Mouse (Mus musculus): ENCODE data around the gene Auts2. TPM values are rescaled to one million over a fixed set of nuclear protein-coding genes. Genes with fewer than 3 reads are reported as not detected.

Auts2 gene
- polyA plus RNA-seq, 1 experiment from 2014 or later = 70.3 TPM

DNA sequence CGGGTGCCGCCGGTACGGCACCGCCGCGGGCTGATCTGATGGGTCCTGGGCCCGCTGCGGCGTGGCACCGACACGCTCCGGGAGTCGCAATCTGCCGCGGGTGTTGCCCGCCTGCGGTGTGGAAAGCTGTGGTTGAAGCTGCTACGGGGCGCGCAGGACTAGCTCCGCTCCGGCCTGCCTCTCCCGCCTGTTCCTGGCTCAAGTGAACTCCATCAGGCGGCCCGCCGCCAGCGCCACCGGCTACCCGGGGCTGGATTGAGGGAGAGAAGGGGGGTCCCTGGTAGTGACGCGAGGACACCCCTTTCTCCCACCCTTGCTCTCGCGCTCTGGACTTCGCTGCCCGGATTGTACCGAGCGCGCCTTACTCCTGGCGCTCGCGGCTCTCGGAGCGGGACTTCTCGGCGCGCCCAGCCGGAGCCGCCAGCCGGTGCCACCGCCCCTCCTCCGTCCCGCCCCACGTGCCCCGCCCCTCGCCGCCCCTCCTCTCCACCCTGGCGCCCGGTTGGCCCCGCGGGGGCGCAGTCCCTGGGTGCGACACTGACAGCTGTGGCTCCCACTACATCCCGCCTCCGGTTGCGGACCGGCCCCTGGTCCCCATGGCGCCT, 1004.7 kb downstream of the Auts2 start:
- Histone ChIP-seq H3K9ac (ENCODE audit: low read depth, low read length) (peak overlapping the region; percentile 99), H3K4me2 (replicated peaks; ENCODE audit: low read depth, low read length) (peak overlapping the region; percentile 78), H3K27me3 (ENCODE audit: control insufficient read depth, insufficient read depth, low read length) (no peaks in the 10 kb centered on the region; the same call in 1 of the 2 replicates), H3K9me3 (ENCODE audit: control insufficient read depth, low read length) (no peaks in the 10 kb centered on the region), H3K4me3 (ENCODE audit: low read depth, low read length) (peak overlapping the region; percentile 93), H3K27ac (ENCODE audit: low read depth, low read length) (peak overlapping the region; percentile 99), H3K4me1 (replicated peaks; ENCODE audit: control insufficient read depth, insufficient read depth, low read length) (peaks cover 2% of the 10 kb centered on the region; the same call in 1 of the 2 replicates), H3K36me3 (ENCODE audit: control insufficient read depth, insufficient read depth, low read length) (no peaks in the 10 kb centered on the region)
- WGBS = 1% methylated on average over 55 of the region's 68 CpGs
- peak; percentile 84 for DNase-seq (ENCODE audit: low spot score)
- peak; percentile 83 for ATAC-seq (ENCODE audit: low FRiP score)

DNA sequence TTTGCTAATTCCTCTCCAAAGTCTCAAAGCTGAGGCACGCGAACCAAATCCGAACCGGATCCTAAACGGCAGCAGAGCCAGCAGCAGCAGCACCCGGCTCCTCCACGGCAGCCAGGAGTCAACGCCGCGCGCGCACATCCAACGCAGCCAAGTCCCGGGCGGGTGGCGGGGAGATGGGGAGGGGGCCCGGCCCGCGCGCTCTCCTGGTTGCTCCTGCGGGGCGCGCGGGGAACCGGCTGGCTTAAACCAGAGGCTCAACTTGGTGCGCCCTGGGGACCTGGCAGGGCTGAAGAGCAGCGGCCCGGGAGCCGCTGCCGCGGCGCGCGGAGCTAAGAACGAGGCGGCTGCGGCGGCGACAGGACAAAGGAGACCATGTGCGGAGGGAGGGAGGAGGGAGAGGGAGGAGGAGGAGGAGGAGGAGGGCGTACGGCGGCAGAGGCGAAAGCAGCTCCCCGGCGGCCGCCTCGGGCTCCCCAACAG, 1005.3 kb downstream of the Auts2 start:
- peak overlapping the region; percentile 99 for H3K27ac ChIP-seq (ENCODE audit: low read depth, low read length)
- ATAC-seq (ENCODE audit: low FRiP score) (peak; percentile 82), DNase-seq (ENCODE audit: low spot score) (peak; percentile 87)
- H3K36me3 ChIP-seq (ENCODE audit: control insufficient read depth, insufficient read depth, low read length) = no peaks in the 10 kb centered on the region
- peak overlapping the region; percentile 78 for H3K4me2 ChIP-seq (replicated peaks; ENCODE audit: low read depth, low read length)
- no peaks in the 10 kb centered on the region; the same call in 1 of the 2 replicates for H3K27me3 ChIP-seq (ENCODE audit: control insufficient read depth, insufficient read depth, low read length)
- no peaks in the 10 kb centered on the region for H3K9me3 ChIP-seq (ENCODE audit: control insufficient read depth, low read length)
- WGBS = under 1% methylated on average over 39 of the region's 48 CpGs
- peak overlapping the region; percentile 93 for H3K4me3 ChIP-seq (ENCODE audit: low read depth, low read length)
- peak overlapping the region; percentile 99 for H3K9ac ChIP-seq (ENCODE audit: low read depth, low read length)
- H3K4me1 ChIP-seq (replicated peaks; ENCODE audit: control insufficient read depth, insufficient read depth, low read length) = peaks cover 4% of the 10 kb centered on the region

DNA sequence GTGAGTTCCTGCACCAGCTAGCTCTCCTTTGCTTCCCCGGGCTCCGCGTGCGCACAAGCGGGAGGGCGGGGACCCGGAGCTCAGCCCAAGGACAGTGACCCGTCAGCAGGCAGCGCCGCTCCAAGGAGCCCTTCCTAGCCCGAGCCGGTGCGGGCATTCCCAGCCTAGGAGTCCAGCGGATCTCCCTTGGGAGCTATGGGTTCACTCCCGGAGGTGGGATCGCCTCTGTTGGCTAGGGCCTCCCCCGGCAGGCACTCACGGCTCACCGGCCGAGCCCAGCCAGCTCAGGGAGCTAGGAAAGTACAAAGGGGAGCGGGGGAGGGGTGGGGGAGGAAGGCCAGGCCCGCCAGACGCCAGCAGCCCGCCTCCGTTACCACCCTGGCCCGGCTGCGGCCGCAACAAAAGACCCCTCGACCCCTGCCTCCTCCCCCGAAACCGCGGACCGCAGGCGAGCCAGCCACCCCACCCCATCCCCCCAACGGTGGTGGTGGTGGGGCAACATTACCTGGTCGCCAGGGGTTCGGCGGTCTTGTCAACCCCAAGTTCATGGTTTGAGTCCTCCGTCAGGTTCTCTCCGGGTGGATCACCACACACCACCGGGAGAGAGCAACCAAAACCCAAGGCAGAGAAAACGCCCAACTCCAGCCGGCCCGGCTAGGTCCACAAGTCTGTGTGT, 1005.9 kb downstream of the Auts2 start:
- Histone ChIP-seq H3K4me3 (ENCODE audit: low read depth, low read length) (peak overlapping the region; percentile 93), H3K9ac (ENCODE audit: low read depth, low read length) (peak overlapping the region; percentile 99), H3K27ac (ENCODE audit: low read depth, low read length) (peak overlapping the region; percentile 99), H3K4me2 (replicated peaks; ENCODE audit: low read depth, low read length) (peak overlapping the region; percentile 78), H3K36me3 (ENCODE audit: control insufficient read depth, insufficient read depth, low read length) (no peaks in the 10 kb centered on the region), H3K27me3 (ENCODE audit: control insufficient read depth, insufficient read depth, low read length) (no peaks in the 10 kb centered on the region; the same call in 1 of the 2 replicates), H3K9me3 (ENCODE audit: control insufficient read depth, low read length) (no peaks in the 10 kb centered on the region), H3K4me1 (replicated peaks; ENCODE audit: control insufficient read depth, insufficient read depth, low read length) (peaks cover 6% of the 10 kb centered on the region)
- ATAC-seq (ENCODE audit: low FRiP score) (peak; percentile 74), DNase-seq (ENCODE audit: low spot score) (peak; percentile 86)
- WGBS = under 1% methylated on average over 39 of the region's 44 CpGs

DNA sequence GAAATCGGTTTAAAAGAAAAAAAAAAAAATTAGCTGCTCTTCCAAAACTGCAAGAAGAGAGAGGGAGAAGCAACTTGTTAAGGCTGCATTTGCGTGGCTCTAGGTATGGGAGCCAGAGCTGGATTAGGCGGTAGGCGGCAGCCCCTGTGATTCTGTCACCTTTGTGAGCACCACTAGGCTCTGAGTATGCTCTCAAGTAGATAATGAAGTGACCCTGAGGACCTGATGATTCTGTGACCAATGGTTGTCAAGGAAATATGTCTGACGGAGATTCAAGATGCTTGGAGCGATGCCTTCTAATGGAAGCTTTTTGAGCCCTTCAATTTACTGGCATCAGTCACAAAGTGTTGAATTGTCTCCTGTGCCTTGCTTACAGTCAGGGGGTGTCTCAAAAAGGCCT, 1007.4 kb downstream of the Auts2 start:
- Histone ChIP-seq H3K27me3 (ENCODE audit: control insufficient read depth, insufficient read depth, low read length) (no peaks in the 10 kb centered on the region; the same call in 1 of the 2 replicates), H3K4me3 (ENCODE audit: low read depth, low read length) (peak overlapping the region; percentile 93), H3K9me3 (ENCODE audit: control insufficient read depth, low read length) (no peaks in the 10 kb centered on the region), H3K36me3 (ENCODE audit: control insufficient read depth, insufficient read depth, low read length) (no peaks in the 10 kb centered on the region), H3K4me1 (replicated peaks; ENCODE audit: control insufficient read depth, insufficient read depth, low read length) (peaks cover 9% of the 10 kb centered on the region), H3K27ac (ENCODE audit: low read depth, low read length) (no peak overlapping the region), H3K4me2 (replicated peaks; ENCODE audit: low read depth, low read length) (peak overlapping the region; percentile 78), H3K9ac (ENCODE audit: low read depth, low read length) (peak overlapping the region; percentile 99)
- 15% methylated on average over 6 of the region's 6 CpGs for WGBS
- ATAC-seq (ENCODE audit: low FRiP score) = no peak
- peak; percentile 43 for DNase-seq (ENCODE audit: low spot score)

DNA sequence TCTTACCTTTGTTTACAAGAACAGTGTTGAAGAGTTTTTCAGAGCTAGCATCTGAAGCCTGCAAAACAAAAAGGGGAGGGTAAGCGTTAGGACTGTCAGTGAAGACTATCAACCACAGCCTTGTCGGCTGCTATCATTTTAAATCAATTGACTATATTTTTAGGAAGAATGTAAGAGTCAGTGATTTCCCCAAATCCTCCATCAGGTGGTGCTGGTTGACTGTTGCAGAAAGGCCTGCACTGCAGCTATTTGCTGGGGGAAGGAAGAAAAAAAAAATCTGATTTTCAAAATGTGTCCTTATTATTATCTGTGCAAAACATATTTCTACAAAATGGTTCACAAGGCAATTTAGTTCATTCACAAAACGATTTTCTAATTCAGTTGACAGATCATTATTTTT, 1009.3 kb downstream of the Auts2 start:
- peaks cover 9% of the 10 kb centered on the region for H3K4me1 ChIP-seq (replicated peaks; ENCODE audit: control insufficient read depth, insufficient read depth, low read length)
- DNase-seq (ENCODE audit: low spot score) (peak; percentile 71), ATAC-seq (ENCODE audit: low FRiP score) (no peak)
- 27% methylated on average over 3 of the region's 3 CpGs for WGBS
- no peaks in the 10 kb centered on the region for H3K36me3 ChIP-seq (ENCODE audit: control insufficient read depth, insufficient read depth, low read length)
- H3K9ac ChIP-seq (ENCODE audit: low read depth, low read length) = no peak overlapping the region
- no peak overlapping the region for H3K27ac ChIP-seq (ENCODE audit: low read depth, low read length)
- H3K27me3 ChIP-seq (ENCODE audit: control insufficient read depth, insufficient read depth, low read length) = no peaks in the 10 kb centered on the region
- peak overlapping the region; percentile 17 for H3K4me2 ChIP-seq (replicated peaks; ENCODE audit: low read depth, low read length)
- H3K4me3 ChIP-seq (ENCODE audit: low read depth, low read length) = no peak overlapping the region
- H3K9me3 ChIP-seq (ENCODE audit: control insufficient read depth, low read length) = no peaks in the 10 kb centered on the region

DNA sequence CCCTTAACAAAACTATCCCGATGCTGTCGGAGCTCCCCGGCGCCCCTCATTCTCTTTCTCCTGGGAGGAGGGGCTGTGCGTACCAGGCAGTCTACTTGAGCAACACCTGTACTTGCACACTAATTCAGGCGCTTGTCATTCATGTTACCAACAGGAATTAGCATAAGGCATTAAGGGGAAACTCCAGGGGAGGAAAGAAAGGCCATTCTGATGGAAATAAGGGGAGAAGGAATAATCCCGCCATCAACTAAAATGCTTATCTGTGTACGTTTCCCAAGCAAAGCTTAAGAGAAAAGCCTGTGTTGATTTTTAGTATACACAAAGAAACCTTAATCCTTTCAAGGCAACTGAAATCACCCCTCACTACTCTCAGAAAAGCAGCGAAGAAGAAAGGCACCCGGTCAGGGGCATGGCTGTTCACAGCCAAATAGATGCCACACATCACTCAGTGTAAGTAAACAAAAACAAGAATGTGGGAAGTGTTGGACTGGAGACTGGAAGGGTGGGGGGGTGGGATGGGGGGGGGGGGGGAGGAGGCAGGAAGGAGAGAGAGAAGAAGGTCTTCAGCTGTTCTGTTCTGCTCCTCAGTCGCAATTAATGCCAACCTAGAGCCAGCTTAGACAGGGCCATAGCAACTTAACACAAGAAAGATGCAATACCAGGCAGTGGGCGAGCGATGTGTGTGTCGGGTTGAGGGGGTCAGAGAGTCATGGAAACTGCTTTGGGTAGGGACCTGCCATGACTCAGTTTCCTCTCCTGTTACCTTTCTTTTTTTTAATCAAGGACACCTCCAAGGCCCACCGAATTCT, 1011.2 kb downstream of the Auts2 start:
- Histone ChIP-seq H3K27ac (ENCODE audit: low read depth, low read length) (no peak overlapping the region), H3K36me3 (ENCODE audit: control insufficient read depth, insufficient read depth, low read length) (no peaks in the 10 kb centered on the region), H3K9me3 (ENCODE audit: control insufficient read depth, low read length) (no peaks in the 10 kb centered on the region), H3K27me3 (ENCODE audit: control insufficient read depth, insufficient read depth, low read length) (no peaks in the 10 kb centered on the region), H3K9ac (ENCODE audit: low read depth, low read length) (no peak overlapping the region), H3K4me2 (replicated peaks; ENCODE audit: low read depth, low read length) (peak overlapping the region; percentile 32), H3K4me3 (ENCODE audit: low read depth, low read length) (peak overlapping the region; percentile 14; the same call in 1 of the 2 replicates), H3K4me1 (replicated peaks; ENCODE audit: control insufficient read depth, insufficient read depth, low read length) (peaks cover 9% of the 10 kb centered on the region)
- ATAC-seq (ENCODE audit: low FRiP score) = peak; percentile 48
- no peak for DNase-seq (ENCODE audit: low spot score)
- 31% methylated on average over 15 of the region's 15 CpGs for WGBS

DNA sequence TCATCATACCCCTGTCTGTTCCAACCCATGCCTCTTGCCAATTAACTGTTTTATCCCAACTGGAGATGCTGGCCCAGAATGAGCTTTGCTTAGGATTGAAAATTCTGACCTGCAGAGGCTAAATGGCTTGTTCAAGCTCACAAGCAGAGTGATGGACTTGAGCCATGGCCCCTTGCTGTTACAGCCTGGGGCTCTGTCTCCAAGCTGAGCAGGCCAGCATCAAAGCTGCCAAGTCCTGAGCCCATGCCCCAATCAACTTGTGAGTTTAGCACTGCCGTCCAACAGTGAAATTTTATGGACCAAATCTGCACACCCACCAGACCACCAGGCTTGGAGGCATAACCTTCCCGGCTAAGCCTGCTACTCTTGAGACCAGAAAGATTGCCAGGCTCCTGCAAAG, 1012.3 kb downstream of the Auts2 start:
- DNase-seq (ENCODE audit: low spot score) = no peak
- no peak for ATAC-seq (ENCODE audit: low FRiP score)
- Histone ChIP-seq H3K4me3 (ENCODE audit: low read depth, low read length) (no peak overlapping the region), H3K27ac (ENCODE audit: low read depth, low read length) (no peak overlapping the region), H3K36me3 (ENCODE audit: control insufficient read depth, insufficient read depth, low read length) (no peaks in the 10 kb centered on the region), H3K9me3 (ENCODE audit: control insufficient read depth, low read length) (no peaks in the 10 kb centered on the region), H3K27me3 (ENCODE audit: control insufficient read depth, insufficient read depth, low read length) (no peaks in the 10 kb centered on the region), H3K4me1 (replicated peaks; ENCODE audit: control insufficient read depth, insufficient read depth, low read length) (peaks cover 16% of the 10 kb centered on the region), H3K4me2 (replicated peaks; ENCODE audit: low read depth, low read length) (no peak overlapping the region), H3K9ac (ENCODE audit: low read depth, low read length) (no peak overlapping the region)
- WGBS = 48% methylated on average over 2 of the region's 2 CpGs

DNA sequence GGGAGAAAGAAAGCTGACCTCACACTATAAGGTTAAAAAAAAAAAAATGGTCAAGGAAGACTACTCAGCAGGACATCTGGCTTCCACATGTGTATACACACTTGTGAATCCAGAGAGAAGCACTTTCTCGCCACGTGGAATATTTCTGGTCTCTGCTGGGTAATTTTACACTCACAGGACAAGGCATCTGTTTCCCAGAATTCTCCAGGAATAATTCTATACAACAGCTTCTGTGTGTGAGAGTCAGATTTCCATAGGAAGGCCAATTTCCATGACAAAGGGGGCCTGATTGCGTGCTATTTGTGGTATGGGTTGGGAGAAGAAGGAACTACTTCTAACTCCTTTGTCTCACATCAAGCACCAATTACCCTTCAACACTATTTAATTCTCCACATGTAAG, 1016.5 kb downstream of the Auts2 start:
- Histone ChIP-seq H3K4me3 (ENCODE audit: low read depth, low read length) (no peak overlapping the region), H3K9me3 (ENCODE audit: control insufficient read depth, low read length) (no peaks in the 10 kb centered on the region), H3K27me3 (ENCODE audit: control insufficient read depth, insufficient read depth, low read length) (no peaks in the 10 kb centered on the region), H3K36me3 (ENCODE audit: control insufficient read depth, insufficient read depth, low read length) (no peaks in the 10 kb centered on the region), H3K4me2 (replicated peaks; ENCODE audit: low read depth, low read length) (no peak overlapping the region), H3K27ac (ENCODE audit: low read depth, low read length) (no peak overlapping the region), H3K9ac (ENCODE audit: low read depth, low read length) (no peak overlapping the region), H3K4me1 (replicated peaks; ENCODE audit: control insufficient read depth, insufficient read depth, low read length) (peaks cover 8% of the 10 kb centered on the region)
- DNase-seq (ENCODE audit: low spot score) (peak; percentile 50), ATAC-seq (ENCODE audit: low FRiP score) (no peak)
- 18% methylated on average over 3 of the region's 3 CpGs for WGBS

All from hindbrain, embryonic 11.5 days (tissue).